Mouse (Mus musculus): ENCODE measurements around the gene Sox13.

The Sox13 gene

GRCm38 (mm10) chr1:133397483-133398237, 26.5 kb downstream of the Sox13 start:
- DNase-seq: peak; percentile 51

- no peak for DNase-seq
These were observed 27.1 kb downstream of the Sox13 start for GRCm38 (mm10) chr1:133397094-133397482.

GRCm38 (mm10) chr1:133396693-133397092, 27.5 kb downstream of the Sox13 start:
- DNase-seq: no peak

- DNase-seq: no peak
These were observed 29.5 kb downstream of the Sox13 start for GRCm38 (mm10) chr1:133394702-133395101.

GRCm38 (mm10) chr1:133387539-133388268, 36.5 kb downstream of the Sox13 start:
- no peak for DNase-seq

GRCm38 (mm10) chr1:133386209-133386608, 38.0 kb downstream of the Sox13 start:
- no peak for DNase-seq

GRCm38 (mm10) chr1:133385506-133385905, 38.7 kb downstream of the Sox13 start:
- peak; percentile 83 for DNase-seq

- DNase-seq: no peak
These were observed 40.9 kb downstream of the Sox13 start for GRCm38 (mm10) chr1:133383157-133383783.

- DNase-seq: no peak
These were observed 41.5 kb downstream of the Sox13 start for GRCm38 (mm10) chr1:133382552-133383155.

GRCm38 (mm10) chr1:133382008-133382407, 42.2 kb downstream of the Sox13 start:
- peak; percentile 59 for DNase-seq

- DNase-seq: peak; percentile 65
These were observed 43.7 kb downstream of the Sox13 start for GRCm38 (mm10) chr1:133380347-133381065.

GRCm38 (mm10) chr1:133379986-133380320, 44.2 kb downstream of the Sox13 start:
- no peak for DNase-seq

- DNase-seq: peak; percentile 45
These were observed 44.8 kb downstream of the Sox13 start for GRCm38 (mm10) chr1:133379254-133379985.

GRCm38 (mm10) chr1:133377547-133377946, 46.6 kb downstream of the Sox13 start:
- peak; percentile 27 for DNase-seq

GRCm38 (mm10) chr1:133375696-133376346, 48.4 kb downstream of the Sox13 start:
- DNase-seq: peak; percentile 86

- DNase-seq: peak; percentile 34
These were observed 52.1 kb downstream of the Sox13 start for GRCm38 (mm10) chr1:133372113-133372512.

- no peak for DNase-seq
These were observed 52.7 kb downstream of the Sox13 start for GRCm38 (mm10) chr1:133371431-133371830.

GRCm38 (mm10) chr1:133370352-133370751, 53.8 kb downstream of the Sox13 start:
- DNase-seq: no peak

- DNase-seq: no peak
These were observed 55.5 kb downstream of the Sox13 start for GRCm38 (mm10) chr1:133368644-133369043.

GRCm38 (mm10) chr1:133367606-133368488, 56.3 kb downstream of the Sox13 start:
- DNase-seq: no peak
